Mouse (Mus musculus) thymus, postnatal 10 days (tissue): ENCODE data around the gene Kif15.

Experiments
- DNase-seq, 2 experiments: peaks; one replicate each; pipeline ENCODE4 v3.0.0; 2021; ENCODE audit warnings: low spot score in 2 of 2

Gene Kif15

GRCm38 (mm10) chr9:122950643-122951475 lies at the start of gene Kif15, which contains the start of gene 1110059G10Rik:
Kif15 (plus strand) TSS chr9:122951046.
1110059G10Rik (minus strand) TSS chr9:122951000.
- peak; percentile 85 to 92 for DNase-seq

- DNase-seq, result no peak
Observed at GRCm38 (mm10) chr9:122901047-122901446, 49.8 kb upstream of the Kif15 start.

GRCm38 (mm10) chr9:122902717-122903535 lies 47.9 kb upstream of the Kif15 start:
- DNase-seq, result no peak

- no peak for DNase-seq
Observed at GRCm38 (mm10) chr9:122922436-122922835, 28.4 kb upstream of the Kif15 start.

- DNase-seq, result no peak
Observed at GRCm38 (mm10) chr9:122922936-122923381, 27.9 kb upstream of the Kif15 start, which contains the start of gene Zfp105. Zfp105 (plus strand) TSS chr9:122923072.

- DNase-seq, result no peak
Observed at GRCm38 (mm10) chr9:122928915-122929314, 21.9 kb upstream of the Kif15 start.

- no peak for DNase-seq
Observed at GRCm38 (mm10) chr9:122998406-122999192, 47.8 kb downstream of the Kif15 start.

GRCm38 (mm10) chr9:122999193-122999586 lies 48.3 kb downstream of the Kif15 start:
- DNase-seq, result no peak

GRCm38 (mm10) chr9:123004718-123005117 lies 53.9 kb downstream of the Kif15 start:
- DNase-seq, result no peak

- DNase-seq, result no peak
Observed at GRCm38 (mm10) chr9:123006071-123006470, 55.2 kb downstream of the Kif15 start.

GRCm38 (mm10) chr9:123020995-123021631 lies 70.3 kb downstream of the Kif15 start, which contains the start of gene Tmem42:
Tmem42 (plus strand) TSS chr9:123021326.
- DNase-seq, result peak; percentile 78

- DNase-seq, result peak in 1 of 2 experiments; percentile 6
Observed at GRCm38 (mm10) chr9:123021636-123022379, 71.0 kb downstream of the Kif15 start.

GRCm38 (mm10) chr9:123024201-123024600 lies 73.4 kb downstream of the Kif15 start:
- DNase-seq, result no peak

- DNase-seq, result no peak
Observed at GRCm38 (mm10) chr9:123031496-123032246, 80.8 kb downstream of the Kif15 start.

- DNase-seq, result no peak
Observed at GRCm38 (mm10) chr9:123034426-123034825, 83.6 kb downstream of the Kif15 start, which contains the start of gene Tgm4. Tgm4 (plus strand) TSS chr9:123034726.

- DNase-seq, result no peak
Observed at GRCm38 (mm10) chr9:123047665-123048064, 96.8 kb downstream of the Kif15 start.

GRCm38 (mm10) chr9:123058724-123059292 lies 108.0 kb downstream of the Kif15 start:
- DNase-seq, result peak; percentile 24 to 26

GRCm38 (mm10) chr9:123060172-123060571 lies 109.3 kb downstream of the Kif15 start:
- no peak for DNase-seq
